Mouse (Mus musculus) lung, postnatal 14 days (tissue): ENCODE data around the gene Il3.

ENCODE experiments used
- DNase-seq: peaks from one replicate; pipeline ENCODE4 v3.0.0; 2021

The Il3 gene

DNA sequence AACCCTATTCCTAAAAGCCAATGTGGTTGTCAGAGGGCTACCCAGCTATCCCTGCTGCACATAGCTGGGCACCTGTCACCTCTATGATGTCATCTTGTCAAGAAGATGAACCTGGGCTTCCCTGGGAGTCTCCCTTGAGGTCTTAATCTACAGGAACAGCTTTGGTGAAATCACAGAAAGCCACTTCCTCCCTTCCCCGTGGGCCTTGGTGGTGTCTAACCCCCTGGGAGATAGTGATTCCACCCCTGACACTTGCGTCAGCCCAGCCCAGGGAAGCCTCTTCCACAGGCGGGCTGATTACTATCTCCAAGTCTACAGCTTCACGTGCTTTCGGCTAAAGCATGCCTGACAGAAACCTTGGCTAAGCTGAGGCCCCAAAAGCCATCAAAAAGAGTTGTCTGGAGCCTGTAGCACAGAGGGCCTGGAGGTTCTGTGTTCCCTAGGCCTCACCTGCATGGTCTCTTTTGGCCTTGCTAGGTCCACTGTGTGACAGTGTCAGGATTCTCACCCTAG, 4.4 kb upstream of the Il3 start:
- no peak for DNase-seq

DNA sequence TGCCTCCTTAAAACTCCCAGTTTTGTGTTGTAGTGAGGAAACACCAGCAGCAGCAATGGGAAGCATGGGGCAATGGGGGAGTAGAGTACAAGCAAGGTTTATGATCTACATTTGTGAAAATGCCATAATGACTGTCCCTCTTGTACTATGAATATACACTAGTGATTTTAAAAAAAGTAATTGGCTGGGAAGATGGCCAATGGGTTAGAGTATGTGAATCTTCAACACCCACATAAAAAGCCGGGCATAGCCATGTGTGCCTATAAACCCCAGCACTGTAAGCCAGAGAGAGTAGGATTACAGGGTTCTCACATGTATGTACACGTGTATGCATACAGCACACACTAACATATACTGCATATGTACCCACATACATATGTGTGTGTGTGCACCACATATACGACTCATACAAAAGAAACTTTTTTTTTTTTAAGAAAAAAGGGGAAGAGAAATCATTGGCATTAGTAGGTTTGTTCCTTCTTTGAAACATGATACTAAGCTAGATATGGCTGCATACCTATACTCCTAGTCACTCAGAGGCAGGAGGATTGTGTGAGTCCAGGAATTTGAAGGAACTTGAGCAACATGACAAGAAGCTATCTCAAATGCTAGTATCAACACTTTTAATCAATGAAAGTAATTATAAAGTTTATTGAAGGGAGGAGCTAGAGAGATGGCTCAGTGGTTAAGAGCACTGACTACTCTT, 2.3 kb upstream of the Il3 start:
- DNase-seq: no peak

DNA sequence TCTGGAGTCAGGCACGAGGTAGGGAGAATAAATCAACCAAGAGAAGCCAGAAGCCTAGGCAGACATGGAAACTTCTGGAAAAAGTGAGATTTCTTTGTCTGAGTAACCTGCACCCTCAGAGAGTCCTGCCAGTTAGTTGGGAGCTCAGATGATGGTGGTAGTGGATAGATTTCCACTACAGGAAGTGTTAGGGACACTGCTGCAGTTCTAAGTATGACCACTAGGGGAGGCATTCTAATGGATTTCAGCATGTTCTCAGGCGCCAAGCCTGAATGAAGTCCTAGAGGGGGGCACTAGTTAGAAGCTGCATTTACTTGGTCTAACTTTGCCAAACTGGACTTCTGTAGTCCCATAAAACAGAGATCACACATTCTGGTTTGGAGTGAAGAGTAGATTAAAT, 2.5 kb downstream of the Il3 start:
- DNase-seq: peak; percentile 79

DNA sequence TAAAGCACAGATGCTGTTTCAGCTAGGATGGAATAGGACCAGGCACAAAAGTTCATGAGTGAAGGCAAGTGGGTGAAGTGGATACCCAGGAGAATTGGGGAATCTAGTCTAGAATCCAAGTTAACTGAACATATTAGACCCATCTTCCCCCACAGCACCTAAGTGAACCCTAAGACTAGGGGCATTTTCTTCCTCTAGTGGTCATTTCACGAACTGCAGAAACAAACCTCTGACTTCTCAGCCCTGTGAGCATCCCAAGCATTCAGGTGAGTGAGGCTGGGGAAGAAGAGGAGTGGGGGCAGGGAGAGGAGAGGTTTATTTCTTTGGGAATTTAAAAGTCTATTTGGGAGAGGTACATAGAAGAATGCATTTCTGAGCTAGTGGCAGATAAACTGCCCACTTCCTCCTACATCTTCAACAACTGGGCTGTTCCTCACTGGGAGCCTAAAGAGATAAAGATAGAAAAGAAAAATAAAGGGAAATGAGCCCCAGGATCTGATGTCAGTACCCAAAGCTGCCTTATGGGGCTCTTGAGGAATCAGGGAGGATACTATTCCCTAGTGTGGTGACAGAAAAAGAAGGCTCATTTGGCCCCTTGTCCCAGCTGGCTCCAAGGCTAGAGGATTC, 3.6 kb downstream of the Il3 start:
- DNase-seq: no peak

DNA sequence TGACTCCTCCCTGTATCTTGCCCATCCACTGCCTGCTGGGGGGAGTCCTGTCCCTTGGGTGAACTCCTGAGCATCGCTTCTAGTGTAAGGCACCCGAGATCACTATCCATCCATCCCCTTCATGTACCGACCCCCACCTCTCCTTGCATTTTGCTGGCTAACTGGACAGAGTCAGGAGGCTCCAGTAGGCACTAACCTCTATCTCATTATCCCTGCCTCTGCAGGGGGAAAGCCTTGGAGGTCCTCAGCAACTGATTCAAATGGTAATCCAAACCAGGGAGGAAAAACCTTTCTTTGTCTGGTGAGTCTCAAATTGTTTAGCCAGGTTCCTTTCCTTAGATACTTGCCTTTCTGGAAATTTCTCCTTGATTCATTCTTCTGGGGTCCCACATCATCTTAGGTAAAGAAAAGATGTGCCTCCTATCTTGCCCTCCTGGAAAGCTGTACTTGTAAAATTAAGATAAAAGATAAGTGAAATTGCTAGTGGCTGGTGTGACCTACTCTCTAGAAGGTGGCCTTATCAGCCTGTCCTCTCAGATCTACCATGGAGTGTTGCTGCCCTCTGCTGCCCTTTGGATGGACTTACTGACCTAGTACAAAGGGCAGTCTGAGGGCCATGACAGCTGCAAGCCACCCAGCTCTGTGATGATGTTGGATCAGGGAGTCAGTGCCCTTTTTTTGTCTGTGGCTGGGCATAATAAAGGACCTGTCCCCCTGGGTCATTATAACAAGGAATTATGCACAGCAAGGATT, 10.3 kb downstream of the Il3 start:
- peak; percentile 85 for DNase-seq

DNA sequence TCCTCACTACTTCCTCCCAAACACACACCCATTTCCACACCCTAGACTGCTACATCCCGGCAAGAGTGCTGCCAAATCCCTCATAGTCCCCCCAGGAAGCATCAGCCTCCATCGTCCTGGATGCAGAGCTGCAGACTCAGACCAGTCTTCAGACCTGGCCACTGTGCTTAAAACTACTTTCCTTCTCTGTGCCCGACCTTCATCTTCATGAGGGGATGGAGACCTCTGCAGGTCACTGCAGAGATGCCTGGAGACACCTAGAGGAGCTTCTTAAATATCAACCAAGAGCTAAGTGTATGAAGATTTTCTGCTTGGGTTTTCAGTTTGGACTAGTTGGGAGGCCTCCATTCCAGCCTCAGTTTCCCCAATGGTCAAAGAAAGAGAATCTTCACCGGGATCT, 13.0 kb downstream of the Il3 start:
- no peak for DNase-seq

DNA sequence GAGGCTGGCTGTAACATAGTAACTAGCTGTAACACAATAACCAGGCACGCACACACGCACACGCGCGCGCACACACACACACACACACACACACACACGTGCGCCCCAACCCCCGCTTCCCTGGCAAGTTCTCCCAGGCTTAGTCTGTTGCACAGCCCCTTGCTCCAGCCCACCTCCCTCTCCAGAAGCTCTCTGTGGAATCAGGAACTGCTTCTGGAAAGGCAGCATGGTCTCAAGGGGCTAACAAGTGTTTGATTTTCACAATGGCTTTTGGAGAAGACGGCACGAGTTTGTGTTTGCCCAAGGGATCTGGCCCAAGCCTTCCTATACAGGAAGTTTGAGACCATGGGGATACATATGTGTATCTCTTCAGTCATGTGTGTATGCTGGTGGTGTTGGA, 16.5 kb downstream of the Il3 start:
- peak; percentile 44 for DNase-seq

DNA sequence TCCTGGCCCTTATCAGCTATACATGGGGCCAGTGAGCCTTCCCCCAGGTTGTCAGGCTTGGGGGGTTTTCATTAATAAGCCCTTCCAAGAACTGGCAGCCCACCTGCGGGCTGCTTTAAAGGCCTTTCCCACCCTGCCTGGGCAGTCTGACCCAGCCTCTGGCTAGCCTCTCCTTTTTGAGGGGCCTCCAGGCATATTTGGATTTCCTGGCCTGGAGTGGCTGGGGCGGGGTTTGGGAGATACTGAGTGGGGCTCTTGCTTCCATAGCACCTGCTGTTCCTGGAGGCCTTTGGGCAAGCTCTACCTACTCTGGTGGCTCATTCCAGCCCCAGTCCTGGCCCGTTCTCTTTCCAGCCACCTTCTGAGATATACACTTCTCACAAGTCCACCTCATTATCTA, 17.3 kb downstream of the Il3 start:
- DNase-seq: peak; percentile 44

DNA sequence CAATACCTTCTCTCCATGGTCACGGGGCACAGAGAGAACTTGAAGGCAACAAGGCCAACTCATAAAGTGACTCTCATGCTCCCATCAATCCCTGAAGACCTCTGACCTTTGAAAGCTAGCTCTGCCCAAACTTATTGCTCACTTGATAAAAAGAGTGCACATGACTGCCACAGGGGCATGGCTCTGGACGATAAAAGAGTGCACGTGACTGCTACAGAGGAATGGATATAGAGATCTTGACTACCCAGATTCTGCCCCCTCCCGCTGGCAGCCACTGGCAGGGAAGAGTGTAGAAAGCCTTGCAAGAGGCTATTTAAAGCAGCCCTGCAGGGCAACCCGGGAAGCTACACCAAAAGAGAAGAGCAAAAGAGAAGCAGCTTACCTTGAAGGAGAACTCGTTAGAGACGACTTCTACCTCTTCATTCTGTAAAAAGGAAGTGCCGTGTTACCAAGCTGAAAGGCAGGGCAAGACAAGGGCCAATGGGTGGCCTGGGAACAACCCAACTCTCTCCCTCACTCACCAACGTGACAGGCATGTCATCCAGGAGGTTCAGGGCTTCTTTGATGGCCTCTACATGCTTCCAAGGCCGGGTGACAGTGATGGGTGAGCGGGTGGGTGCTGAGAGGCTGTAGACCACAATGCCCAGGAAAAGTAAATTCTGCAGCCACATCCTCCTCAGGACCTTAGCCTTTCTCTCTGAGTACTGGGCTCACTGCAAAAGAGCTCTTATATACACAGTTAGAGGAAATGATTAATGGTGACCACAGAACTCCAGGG, 17.9 kb downstream of the Il3 start, which contains the start of gene Csf2:
TSS of gene Csf2 (minus strand) at position 728 of the 778 bp plus-strand sequence.
- no peak for DNase-seq

DNA sequence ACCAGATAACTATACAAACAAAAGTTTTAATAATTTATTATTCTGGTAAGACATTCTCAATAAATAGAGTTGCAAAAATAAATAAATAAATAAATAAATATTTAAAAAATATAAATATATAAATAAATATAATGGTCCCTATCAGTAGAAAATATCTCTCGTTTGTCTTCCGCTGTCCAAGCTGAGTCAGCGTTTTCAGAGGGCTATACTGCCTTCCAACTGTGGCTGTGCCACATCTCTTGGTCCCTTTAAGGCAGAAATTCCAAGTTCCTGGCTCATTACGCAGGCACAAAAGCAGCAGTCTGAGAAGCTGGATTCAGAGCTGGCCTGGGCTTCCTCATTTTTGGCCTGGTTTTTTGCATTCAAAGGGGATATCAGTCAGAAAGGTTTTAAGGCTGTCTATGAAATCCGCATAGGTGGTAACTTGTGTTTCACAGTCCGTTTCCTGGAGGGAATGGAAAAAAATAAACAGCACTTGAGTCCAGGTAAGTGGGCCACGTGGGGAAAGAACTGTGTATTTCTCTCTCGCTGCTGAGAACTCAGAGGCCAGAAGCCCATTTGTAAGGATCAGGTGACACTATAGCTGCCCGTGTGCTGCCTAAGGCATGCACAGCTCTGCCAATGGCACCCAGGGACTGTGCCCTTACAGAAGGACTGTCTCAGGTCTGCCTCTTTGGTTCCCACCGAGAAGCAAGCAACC, 19.7 kb downstream of the Il3 start:
- DNase-seq: peak; percentile 29

DNA sequence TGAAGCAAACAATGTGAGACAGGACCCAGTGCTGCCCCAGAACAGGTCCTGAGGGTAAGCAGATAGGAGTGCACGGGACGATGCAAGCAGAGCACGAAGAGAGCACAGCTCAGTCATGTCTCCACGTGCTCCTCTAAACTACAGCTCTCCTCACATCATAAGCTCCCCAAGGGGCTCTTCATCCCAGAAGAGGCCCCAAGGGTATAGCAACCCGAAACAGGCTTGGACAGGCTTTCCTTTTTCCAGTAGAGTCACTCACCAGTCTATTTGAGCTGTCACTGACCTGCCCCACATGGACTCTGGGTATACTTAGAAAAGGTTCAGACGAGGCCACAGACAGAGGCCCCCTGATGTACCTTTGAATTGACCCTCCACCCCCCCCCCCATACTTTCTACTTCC, 22.6 kb downstream of the Il3 start:
- no peak for DNase-seq

DNA sequence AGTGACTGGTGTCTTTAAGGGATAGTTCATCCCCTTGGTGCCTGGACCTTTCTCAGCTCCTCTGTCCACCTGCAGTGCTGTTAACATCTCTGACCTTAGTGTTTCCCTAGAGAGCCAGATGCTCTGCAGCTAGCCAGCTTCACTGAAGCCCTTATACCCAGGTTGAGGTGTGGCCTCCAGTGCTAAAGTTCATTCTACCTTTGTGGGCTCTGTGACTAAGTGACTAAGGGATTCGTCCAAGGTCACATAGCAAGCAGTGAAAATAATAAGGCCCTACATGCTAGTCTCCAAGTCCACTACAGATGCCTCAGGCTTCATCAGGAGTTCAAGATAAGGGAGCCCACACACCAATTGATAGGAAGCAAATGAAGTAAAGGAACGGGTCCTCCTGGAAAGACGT, 24.6 kb downstream of the Il3 start:
- no peak for DNase-seq

DNA sequence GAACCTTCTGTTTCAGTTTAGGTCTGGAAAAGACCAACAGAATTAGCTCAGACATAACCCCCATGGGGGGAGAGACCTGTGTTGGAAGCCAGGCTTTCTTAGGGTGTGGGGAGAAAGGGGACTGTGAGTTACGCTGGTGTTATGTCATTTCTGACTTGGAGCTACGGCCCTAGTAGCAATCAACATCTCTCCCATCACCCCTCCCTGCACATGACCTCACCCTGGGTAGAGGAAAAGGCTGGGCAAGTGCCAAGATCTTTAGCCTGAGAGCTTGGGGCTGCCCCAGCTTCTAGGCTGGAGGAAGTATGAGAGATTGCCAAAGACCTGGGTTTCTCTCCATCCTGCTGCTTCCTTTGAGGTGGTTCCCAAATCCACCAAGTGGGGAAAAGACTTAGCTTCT, 30.1 kb downstream of the Il3 start:
- DNase-seq: peak; percentile 71

DNA sequence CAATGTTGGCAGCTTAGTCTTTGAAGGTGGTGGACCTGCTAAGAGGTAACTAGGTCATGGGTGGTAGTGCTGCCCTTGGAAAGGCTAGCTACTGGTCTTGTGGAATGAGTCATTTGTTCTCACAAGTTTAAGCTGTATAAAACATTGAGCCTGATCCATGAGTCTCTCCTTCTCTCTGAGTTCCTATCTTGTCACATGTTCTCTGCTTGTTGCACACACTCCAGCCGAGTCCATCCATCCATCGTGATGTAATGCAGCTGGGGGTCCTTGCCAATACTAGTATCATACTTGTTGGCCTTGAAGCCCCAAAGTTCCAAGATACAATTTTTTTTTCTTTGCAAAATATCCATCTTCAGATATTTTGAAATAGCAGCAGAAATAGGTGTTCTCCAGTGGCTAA, 39.6 kb downstream of the Il3 start:
- no peak for DNase-seq

DNA sequence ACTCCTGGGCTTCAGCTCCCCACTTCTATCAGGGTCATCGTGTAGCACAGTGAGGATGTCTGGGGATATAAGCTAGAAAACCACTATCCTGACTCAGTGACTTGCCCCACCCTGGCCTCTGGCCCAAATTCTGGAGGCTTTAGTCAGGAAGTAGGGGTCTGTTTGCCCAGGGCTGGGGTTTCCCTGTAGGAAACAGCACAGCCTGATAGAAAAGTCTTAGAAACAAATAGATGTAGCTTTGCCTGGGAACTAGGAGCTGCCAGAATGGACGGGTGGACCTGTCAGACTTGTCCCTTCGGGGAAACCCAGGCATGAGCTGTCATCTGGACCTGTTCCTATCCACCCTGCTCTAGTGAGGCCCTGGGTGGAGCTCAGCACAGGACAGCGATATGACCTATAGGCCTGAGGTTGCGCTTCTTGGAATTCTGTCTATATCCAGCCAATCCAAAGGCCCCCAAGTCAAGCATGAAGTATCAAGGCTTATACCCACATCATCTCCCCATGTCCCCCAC, 42.5 kb downstream of the Il3 start:
- no peak for DNase-seq

DNA sequence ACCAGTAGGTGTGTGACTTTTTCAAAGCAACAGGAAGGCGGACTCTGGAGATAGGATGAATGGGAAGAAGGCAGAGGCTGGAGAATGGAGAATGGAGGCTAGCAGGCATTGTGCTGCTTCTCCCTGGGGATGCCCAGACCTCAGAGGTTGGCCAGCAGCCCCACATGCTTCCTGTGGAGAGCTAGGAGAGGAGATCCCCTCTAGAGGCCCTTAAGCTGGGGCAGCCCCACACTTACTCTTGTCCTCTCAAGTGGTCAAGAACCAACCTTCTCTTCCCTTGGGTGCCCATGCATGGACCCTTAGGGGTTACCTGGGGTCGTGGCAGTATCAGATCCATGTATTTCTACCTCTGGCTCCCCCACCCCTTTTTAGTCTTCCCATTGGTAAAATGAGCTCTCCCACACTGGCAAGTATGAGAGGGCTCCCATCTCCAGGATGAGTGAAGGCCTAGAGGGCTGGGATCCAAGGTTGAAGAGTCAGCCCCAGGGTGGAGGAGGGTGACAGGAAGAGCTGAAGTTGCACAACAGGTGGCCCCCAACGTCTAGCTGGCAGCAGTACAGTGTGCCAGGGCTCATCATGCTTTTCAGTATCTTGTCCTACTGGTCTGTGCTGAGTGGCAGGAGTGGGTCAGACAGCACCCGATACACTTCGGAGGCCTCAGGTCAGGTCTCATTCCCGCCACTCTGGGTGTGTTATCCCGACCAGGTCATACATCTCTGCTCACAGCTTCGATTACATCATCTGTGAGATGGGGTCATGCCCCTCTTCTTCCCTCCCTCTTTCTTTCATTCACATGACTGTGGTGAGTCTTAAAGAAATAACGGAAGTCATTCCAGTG, 43.2 kb downstream of the Il3 start:
- no peak for DNase-seq

DNA sequence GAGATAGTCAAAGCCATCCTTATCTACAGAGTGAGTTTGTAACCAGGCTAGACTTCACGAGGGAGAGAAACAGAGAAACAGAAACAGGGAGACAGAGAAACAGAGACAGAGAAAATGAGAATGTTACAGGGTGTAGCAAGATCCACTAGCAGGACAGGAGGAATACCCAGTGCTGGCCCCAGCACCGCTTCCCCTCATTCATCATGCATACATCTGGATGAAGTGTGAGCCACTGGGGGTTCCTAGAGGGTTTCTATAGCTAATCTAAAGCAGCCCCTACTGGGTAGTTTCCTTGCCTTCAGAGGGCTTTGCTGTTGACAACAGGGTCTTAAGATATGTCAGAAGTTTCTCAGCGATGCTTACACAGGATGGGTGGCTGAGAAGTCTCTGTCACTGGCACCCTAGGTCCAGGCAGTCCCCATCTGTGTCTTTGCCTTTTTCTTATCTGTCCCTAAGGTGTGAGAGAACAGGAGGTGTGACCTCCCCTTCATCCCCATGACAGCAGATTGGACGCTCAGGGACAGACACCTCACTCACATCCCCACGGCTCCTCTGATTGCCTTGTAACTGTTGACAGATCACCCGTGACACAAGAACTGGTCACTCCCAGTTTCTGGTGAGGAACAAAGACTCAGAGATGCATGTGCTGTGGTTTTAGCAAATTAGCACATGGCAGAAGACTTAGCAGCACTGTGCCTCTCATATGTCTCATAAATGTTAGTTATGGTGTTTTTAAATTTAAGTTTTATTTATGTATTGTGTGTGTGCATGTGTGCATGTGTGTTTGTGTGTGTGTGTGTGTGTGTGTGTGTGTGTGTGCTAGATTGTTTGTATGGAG, 47.0 kb downstream of the Il3 start:
- DNase-seq: no peak

DNA sequence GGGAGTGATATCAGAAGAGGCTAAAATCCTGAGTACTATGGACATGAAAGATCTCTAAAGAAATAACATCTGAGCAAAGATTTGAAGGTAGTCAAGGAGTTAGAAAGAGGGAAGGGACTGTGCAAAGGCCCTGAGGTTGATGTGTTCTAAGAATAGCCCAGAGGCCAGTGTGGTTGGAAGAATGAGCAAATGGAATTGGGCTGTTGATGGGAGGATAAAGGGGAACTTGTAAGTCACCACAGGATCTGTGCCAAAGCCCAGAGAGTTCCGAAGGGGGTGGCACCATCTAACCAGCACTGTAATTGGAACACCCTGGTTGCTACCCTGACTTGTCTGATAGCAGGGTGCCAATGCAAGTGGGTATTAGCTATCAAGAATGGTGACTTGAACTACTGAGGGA, 47.9 kb downstream of the Il3 start:
- no peak for DNase-seq

DNA sequence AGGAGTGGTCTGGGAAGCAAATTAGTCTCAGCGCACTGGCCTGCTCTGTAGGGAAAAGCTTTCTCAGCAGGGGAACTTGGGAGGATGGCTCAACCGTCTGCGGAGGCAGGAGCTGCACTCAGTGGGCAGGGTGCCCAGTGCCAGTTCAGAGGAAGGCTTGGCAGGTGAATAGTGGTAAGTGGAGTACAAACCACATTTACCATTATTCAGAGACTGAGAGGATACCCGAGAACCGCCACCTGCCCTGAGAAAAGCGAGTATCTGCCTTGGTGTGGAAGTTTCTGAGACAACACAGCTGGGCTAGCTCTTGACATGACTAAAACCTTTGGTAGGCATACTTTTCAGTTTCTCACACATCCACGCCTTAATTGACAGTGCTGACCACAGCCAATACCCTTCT, 49.7 kb downstream of the Il3 start:
- no peak for DNase-seq

DNA sequence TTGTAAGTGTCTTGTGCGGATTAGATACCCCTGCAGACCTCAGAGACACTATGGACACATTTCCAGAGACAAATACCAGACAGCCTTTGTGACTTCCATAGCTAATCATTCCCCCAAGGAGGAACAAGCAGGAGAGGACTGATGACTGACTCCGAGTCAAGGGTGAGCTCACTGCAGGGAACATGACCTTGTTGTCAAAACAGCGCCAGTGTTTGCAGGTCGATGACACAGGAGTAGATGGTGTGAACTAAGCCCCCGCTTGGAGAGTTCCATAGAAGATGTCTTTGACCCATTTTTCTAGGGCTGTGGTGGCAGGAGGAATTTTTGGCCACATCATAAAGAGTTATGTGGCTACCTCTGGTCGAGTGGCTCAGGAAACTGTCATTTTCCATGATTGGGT, 51.0 kb downstream of the Il3 start:
- no peak for DNase-seq
